Mouse (Mus musculus): ENCODE results near the gene 2810408A11Rik. TPM values are rescaled to one million over a fixed set of nuclear protein-coding genes. Genes with fewer than 3 reads are reported as not detected.

The 2810408A11Rik gene
- polyA plus RNA-seq, 1 experiment from 2014 or later: 6.4 TPM

DNA sequence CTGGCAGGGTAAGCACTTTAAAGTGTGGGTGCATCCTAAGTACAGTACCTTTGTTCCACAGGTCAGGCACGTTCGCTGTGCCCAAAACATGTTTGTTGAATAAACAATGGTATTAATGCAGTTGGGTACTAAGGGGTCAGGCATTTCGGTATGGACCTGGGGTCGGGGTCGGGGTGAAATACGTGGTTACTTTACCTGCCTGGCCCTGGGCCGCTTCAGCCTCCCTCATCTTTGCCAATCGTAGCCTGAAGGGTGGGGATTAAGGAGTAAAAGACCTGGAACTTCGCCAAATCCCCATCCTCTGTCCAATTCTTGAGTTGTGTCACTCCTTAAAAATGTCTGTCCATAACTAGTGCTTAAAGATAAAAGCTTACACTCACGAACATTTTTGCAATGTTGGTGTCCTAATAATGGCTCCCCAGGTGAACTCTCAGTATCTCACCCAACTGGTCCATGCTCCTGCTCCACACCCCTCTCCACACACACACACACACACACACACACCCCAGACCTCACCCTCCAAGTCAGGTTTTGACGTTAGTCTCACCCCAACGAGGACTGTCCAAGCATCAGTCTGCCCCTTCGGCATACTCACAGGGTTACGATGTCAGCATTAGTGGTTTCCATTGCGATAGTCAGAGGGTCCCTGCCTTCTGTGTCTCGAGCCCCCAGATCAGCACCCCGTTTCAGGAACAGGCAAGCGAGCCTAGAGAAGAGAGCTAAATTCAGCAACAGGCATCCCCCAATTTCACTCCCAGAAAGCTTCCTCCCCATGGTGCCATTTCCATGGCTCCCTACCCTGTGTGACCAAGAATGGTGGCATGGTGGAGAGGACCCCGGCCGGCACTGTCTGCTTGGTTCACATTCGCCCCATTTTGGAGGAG, 18.8 kb downstream of the 2810408A11Rik start:
- H3K27me3 ChIP-seq (replicated peaks; ENCODE audit: insufficient read depth, low read length): no peaks in the 10 kb centered on the region
- H3K9me3 ChIP-seq (ENCODE audit: low read length): no peaks in the 10 kb centered on the region
- peak overlapping the region; percentile 75 for H3K4me2 ChIP-seq (replicated peaks; ENCODE audit: low read depth, low read length)
- 52% methylated on average over 21 of the region's 21 CpGs for WGBS
- peak overlapping the region; percentile 56 for H3K4me3 ChIP-seq (ENCODE audit: low read depth, low read length)
- H3K36me3 ChIP-seq (ENCODE audit: insufficient read depth, low read length): no peaks in the 10 kb centered on the region
- H3K27ac ChIP-seq (ENCODE audit: low read length): peak overlapping the region; percentile 94
- no peak for ATAC-seq
- peaks cover 11% of the 10 kb centered on the region for H3K4me1 ChIP-seq (ENCODE audit: insufficient read depth, low read depth, low read length)
- peak; percentile 23 for DNase-seq (ENCODE audit: low spot score)
- peak overlapping the region; percentile 51; the same call in 1 of the 2 replicates for H3K9ac ChIP-seq (replicated peaks; ENCODE audit: low read depth)
- no peak for TF ChIP-seq EP300 (IDR thresholded peaks at IDR 0.05)
- TF ChIP-seq CTCF (IDR thresholded peaks at IDR 0.05): no peak

DNA sequence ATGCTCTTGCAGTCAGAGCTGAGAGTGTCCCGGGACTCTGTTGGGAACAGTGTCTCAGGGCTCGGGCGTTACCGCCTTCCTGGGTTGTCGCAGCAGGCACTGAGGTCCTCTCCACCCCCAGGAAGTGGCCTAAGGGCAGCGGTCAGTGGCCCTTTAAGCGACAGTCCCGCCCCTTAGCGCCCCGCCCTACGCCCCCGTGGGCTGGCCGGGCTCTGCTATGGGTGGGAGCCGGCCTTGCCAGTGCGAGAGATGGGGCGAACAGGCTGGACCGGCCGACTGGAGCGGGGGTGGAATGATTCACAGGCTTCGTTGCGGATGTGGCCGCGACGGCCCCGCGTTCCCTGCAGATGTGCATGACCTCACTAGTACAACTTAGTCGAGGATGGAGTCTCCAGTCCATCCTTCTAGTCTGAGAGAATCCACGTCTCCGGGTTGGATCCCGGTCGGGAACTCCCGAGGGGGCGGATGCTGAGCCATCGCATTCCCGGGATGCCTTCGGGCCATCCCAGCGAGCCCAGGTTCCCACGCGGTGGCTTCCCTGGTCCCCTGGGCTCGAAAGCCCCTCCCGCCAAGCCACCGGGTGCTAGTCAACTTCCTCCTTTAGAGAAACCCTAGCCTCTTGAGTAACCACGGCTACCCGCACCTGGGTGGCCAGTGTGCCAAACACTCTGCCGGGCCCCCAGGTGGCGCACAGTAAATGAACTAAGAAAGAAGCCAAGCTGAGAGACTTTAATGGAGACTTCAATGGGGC, 19.8 kb downstream of the 2810408A11Rik start, which contains the start of gene Kctd11:
Gene Kctd11, minus strand, starts transcription at position 554 of the 751 bp plus-strand sequence.
- Histone ChIP-seq H3K27me3 (replicated peaks; ENCODE audit: insufficient read depth, low read length) (no peaks in the 10 kb centered on the region), H3K4me2 (replicated peaks; ENCODE audit: low read depth, low read length) (peak within 1 kb of the TSS; percentile 75), H3K4me1 (ENCODE audit: insufficient read depth, low read depth, low read length) (peaks cover 13% of the 10 kb centered on the region), H3K9me3 (ENCODE audit: low read length) (no peaks in the 10 kb centered on the region), H3K27ac (ENCODE audit: low read length) (peak within 1 kb of the TSS; percentile 94), H3K36me3 (ENCODE audit: insufficient read depth, low read length) (no peaks in the 10 kb centered on the region), H3K9ac (replicated peaks; ENCODE audit: low read depth) (peak within 1 kb of the TSS; percentile 51), H3K4me3 (ENCODE audit: low read depth, low read length) (peak within 1 kb of the TSS; percentile 56)
- DNase-seq (ENCODE audit: low spot score) (peak; percentile 95), ATAC-seq (peak; percentile 92)
- WGBS: under 1% methylated on average over 46 of the region's 46 CpGs
- peak; percentile 59 for TF ChIP-seq CTCF (IDR thresholded peaks at IDR 0.05)
- no peak; the same call in none of the 2 replicates for TF ChIP-seq EP300 (IDR thresholded peaks at IDR 0.05)

DNA sequence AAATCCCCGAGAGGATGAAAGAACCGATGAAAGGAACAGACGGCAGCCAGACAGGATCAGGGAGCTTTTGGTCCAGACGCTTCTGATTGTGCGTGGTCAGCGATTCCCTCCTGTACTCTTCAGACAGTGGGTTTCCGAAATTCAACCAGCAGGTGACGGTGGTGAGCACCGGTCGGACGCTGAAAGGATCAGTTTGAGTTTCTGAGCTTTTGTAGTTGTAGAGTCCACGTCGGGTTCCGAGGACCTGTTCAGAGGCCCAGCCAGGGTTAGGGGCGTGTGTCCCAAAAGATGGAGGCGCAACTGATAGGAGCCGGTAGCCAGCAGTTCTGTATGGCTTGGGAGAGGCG, 20.3 kb downstream of the 2810408A11Rik start:
- TF ChIP-seq EP300 (IDR thresholded peaks at IDR 0.05): no peak
- peak; percentile 91 for TF ChIP-seq CTCF (IDR thresholded peaks at IDR 0.05)
- ATAC-seq (peak; percentile 54), DNase-seq (ENCODE audit: low spot score) (peak; percentile 92)
- Histone ChIP-seq H3K27ac (ENCODE audit: low read length) (peak overlapping the region; percentile 94), H3K4me2 (replicated peaks; ENCODE audit: low read depth, low read length) (peak overlapping the region; percentile 75), H3K4me3 (ENCODE audit: low read depth, low read length) (peak overlapping the region; percentile 56), H3K27me3 (replicated peaks; ENCODE audit: insufficient read depth, low read length) (no peaks in the 10 kb centered on the region), H3K9me3 (ENCODE audit: low read length) (no peaks in the 10 kb centered on the region), H3K36me3 (ENCODE audit: insufficient read depth, low read length) (no peaks in the 10 kb centered on the region), H3K4me1 (ENCODE audit: insufficient read depth, low read depth, low read length) (peaks cover 18% of the 10 kb centered on the region), H3K9ac (replicated peaks; ENCODE audit: low read depth) (peak overlapping the region; percentile 51)
- 0% methylated on average over 18 of the region's 18 CpGs for WGBS

DNA sequence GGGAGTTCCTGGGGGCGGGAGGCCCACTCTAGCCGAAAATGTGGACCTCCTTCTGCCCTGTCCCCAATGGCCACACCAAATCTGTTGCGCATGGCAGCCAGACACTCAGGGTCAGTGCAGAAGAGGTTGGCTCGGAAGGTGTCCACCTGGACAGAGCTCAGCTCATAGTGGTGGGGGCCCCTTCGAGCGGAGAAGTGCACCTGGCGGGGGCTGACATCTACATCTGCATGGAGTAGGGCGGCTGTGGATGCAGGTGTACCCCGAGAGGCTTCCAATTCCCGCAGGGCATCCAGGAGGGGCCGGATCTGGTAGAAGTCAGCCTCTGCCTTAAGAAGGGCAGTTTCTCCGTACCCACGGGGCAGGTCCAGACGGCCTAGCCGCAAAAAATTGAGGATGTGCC, 21.1 kb downstream of the 2810408A11Rik start:
- 47% methylated on average over 15 of the region's 15 CpGs for WGBS
- TF ChIP-seq EP300 (IDR thresholded peaks at IDR 0.05) (no peak), CTCF (IDR thresholded peaks at IDR 0.05) (no peak)
- no peaks in the 10 kb centered on the region for H3K27me3 ChIP-seq (replicated peaks; ENCODE audit: insufficient read depth, low read length)

DNA sequence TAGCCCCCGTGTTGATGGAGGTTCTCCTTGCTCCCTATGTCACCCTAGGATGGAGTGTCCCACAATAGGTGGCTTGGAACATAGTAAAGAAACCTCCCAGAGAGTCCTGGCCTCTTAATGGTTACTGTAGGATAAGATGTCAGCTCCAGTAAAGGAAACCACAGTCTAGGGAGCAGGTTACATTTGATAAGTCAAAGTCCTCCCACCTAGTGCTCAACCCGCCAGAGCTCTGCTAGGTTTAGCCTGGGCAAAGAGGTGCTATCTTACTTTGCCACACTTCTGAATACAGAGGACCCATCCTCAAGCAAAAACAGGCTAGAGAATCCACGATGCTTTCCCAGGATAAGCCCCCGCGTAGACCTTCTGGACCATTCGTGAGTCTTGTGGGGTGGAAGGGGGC, 21.8 kb downstream of the 2810408A11Rik start:
- Histone ChIP-seq H3K9ac (replicated peaks; ENCODE audit: low read depth) (0 out of 2 replicates have a peak overlapping the region, but pooled peaks have one; percentile 19), H3K9me3 (ENCODE audit: low read length) (no peaks in the 10 kb centered on the region), H3K36me3 (ENCODE audit: insufficient read depth, low read length) (no peaks in the 10 kb centered on the region), H3K4me1 (ENCODE audit: insufficient read depth, low read depth, low read length) (peaks cover 13% of the 10 kb centered on the region), H3K27me3 (replicated peaks; ENCODE audit: insufficient read depth, low read length) (no peaks in the 10 kb centered on the region), H3K4me3 (ENCODE audit: low read depth, low read length) (no peak overlapping the region), H3K4me2 (replicated peaks; ENCODE audit: low read depth, low read length) (peak overlapping the region; percentile 75), H3K27ac (ENCODE audit: low read length) (no peak overlapping the region; the same call in 1 of the 2 replicates)
- WGBS: 75% methylated on average over 6 of the region's 6 CpGs
- DNase-seq (ENCODE audit: low spot score) (no peak), ATAC-seq (no peak)
- no peak for TF ChIP-seq EP300 (IDR thresholded peaks at IDR 0.05)
- TF ChIP-seq CTCF (IDR thresholded peaks at IDR 0.05): no peak

More for the DNA sequence above, 21.1 kb downstream of the 2810408A11Rik start:
- peak overlapping the region; percentile 51; the same call in 1 of the 2 replicates for H3K9ac ChIP-seq (replicated peaks; ENCODE audit: low read depth)
- peak overlapping the region; percentile 75 for H3K4me2 ChIP-seq (replicated peaks; ENCODE audit: low read depth, low read length)
- H3K4me3 ChIP-seq (ENCODE audit: low read depth, low read length): peak overlapping the region; percentile 56
- no peaks in the 10 kb centered on the region for H3K9me3 ChIP-seq (ENCODE audit: low read length)
- peaks cover 18% of the 10 kb centered on the region for H3K4me1 ChIP-seq (ENCODE audit: insufficient read depth, low read depth, low read length)
- H3K36me3 ChIP-seq (ENCODE audit: insufficient read depth, low read length): no peaks in the 10 kb centered on the region
- H3K27ac ChIP-seq (ENCODE audit: low read length): peak overlapping the region; percentile 94; the same call in 1 of the 2 replicates
- DNase-seq (ENCODE audit: low spot score) (no peak), ATAC-seq (no peak)

DNA sequence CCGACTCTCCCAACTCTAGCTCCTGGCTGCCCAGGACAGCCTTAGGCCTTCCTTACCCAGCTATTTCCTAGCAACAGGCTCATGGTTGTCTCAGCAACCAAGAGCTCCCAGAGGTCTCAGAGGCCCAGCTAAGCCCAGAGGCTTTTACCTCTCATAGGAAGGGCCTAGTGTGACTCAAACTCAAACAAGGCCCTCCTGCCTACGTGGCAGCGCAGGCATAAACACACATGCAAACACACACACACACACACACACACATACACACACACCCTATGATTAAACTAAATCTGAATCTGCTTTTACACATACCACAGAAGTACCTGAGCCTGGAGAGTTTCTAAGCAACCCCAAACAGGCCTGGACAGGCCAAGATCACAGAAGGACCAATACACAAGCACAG, 22.4 kb downstream of the 2810408A11Rik start:
- TF ChIP-seq EP300 (IDR thresholded peaks at IDR 0.05) (no peak), CTCF (IDR thresholded peaks at IDR 0.05) (no peak)
- DNase-seq (ENCODE audit: low spot score): no peak
- no peak overlapping the region for H3K4me2 ChIP-seq (replicated peaks; ENCODE audit: low read depth, low read length)
- WGBS: 81% methylated on average over 3 of the region's 3 CpGs
- ATAC-seq: no peak
- no peaks in the 10 kb centered on the region for H3K27me3 ChIP-seq (replicated peaks; ENCODE audit: insufficient read depth, low read length)
- no peak overlapping the region for H3K27ac ChIP-seq (ENCODE audit: low read length)
- no peak overlapping the region for H3K4me3 ChIP-seq (ENCODE audit: low read depth, low read length)
- H3K9me3 ChIP-seq (ENCODE audit: low read length): no peaks in the 10 kb centered on the region
- H3K9ac ChIP-seq (replicated peaks; ENCODE audit: low read depth): no peak overlapping the region
- H3K4me1 ChIP-seq (ENCODE audit: insufficient read depth, low read depth, low read length): peaks cover 13% of the 10 kb centered on the region
- no peaks in the 10 kb centered on the region for H3K36me3 ChIP-seq (ENCODE audit: insufficient read depth, low read length)
